Mouse (Mus musculus): ENCODE measurements around the gene Zfp853. TPM values are rescaled to one million over a fixed set of nuclear protein-coding genes. Genes with fewer than 3 reads are reported as not detected.

The Zfp853 gene
- polyA plus RNA-seq, 1 experiment, result 1.2 TPM

- no peaks in the 10 kb centered on the region for H3K4me1 ChIP-seq (ENCODE audit: control insufficient read depth, insufficient read depth, low read length)
- TF ChIP-seq POLR2A (IDR thresholded peaks at IDR 0.05; ENCODE audit: insufficient read depth, low read length) (no peak), EP300 (IDR thresholded peaks at IDR 0.05; ENCODE audit: insufficient read depth, low read depth, low read length) (no peak), CTCF (IDR thresholded peaks at IDR 0.05; ENCODE audit: low read depth, low read length) (no peak)
- peak overlapping the region; percentile 93; the same call in 1 of the 2 replicates for H3K4me3 ChIP-seq (ENCODE audit: low read depth, low read length)
- H3K9ac ChIP-seq (ENCODE audit: low read depth, poor library complexity, severe bottlenecking), result 0 out of 2 replicates have a peak overlapping the region, but pooled peaks have one; percentile 88
- no peaks in the 10 kb centered on the region for H3K9me3 ChIP-seq (replicated peaks; ENCODE audit: control insufficient read depth, insufficient read depth, low read length, poor library complexity, severe bottlenecking)
- no peak overlapping the region for H3K27ac ChIP-seq (ENCODE audit: insufficient read depth, low read length)
- H3K27me3 ChIP-seq (ENCODE audit: control insufficient read depth, insufficient read depth, low read length, poor library complexity, severe bottlenecking), result peaks cover 2% of the 10 kb centered on the region; the same call in 1 of the 2 replicates
- H3K36me3 ChIP-seq (ENCODE audit: control insufficient read depth, insufficient read depth, low read length, poor library complexity, severe bottlenecking), result no peaks in the 10 kb centered on the region
These were observed 24.4 kb downstream of the Zfp853 start for GRCm38 (mm10) chr5:143268985-143269362.

- Histone ChIP-seq H3K9ac (ENCODE audit: low read depth, poor library complexity, severe bottlenecking) (no peak overlapping the region), H3K27me3 (ENCODE audit: control insufficient read depth, insufficient read depth, low read length, poor library complexity, severe bottlenecking) (peaks cover 2% of the 10 kb centered on the region; the same call in 1 of the 2 replicates), H3K9me3 (replicated peaks; ENCODE audit: control insufficient read depth, insufficient read depth, low read length, poor library complexity, severe bottlenecking) (no peaks in the 10 kb centered on the region), H3K36me3 (ENCODE audit: control insufficient read depth, insufficient read depth, low read length, poor library complexity, severe bottlenecking) (no peaks in the 10 kb centered on the region), H3K4me3 (ENCODE audit: low read depth, low read length) (no peak overlapping the region), H3K4me1 (ENCODE audit: control insufficient read depth, insufficient read depth, low read length) (no peaks in the 10 kb centered on the region), H3K27ac (ENCODE audit: insufficient read depth, low read length) (no peak overlapping the region)
- TF ChIP-seq CTCF (IDR thresholded peaks at IDR 0.05; ENCODE audit: low read depth, low read length), result no peak
- no peak for TF ChIP-seq POLR2A (IDR thresholded peaks at IDR 0.05; ENCODE audit: insufficient read depth, low read length)
- no peak for TF ChIP-seq EP300 (IDR thresholded peaks at IDR 0.05; ENCODE audit: insufficient read depth, low read depth, low read length)
These were observed 26.6 kb downstream of the Zfp853 start for GRCm38 (mm10) chr5:143266794-143267193.

GRCm38 (mm10) chr5:143265409-143265808 lies 28.0 kb downstream of the Zfp853 start:
- no peak overlapping the region for H3K4me3 ChIP-seq (ENCODE audit: low read depth, low read length)
- no peaks in the 10 kb centered on the region for H3K36me3 ChIP-seq (ENCODE audit: control insufficient read depth, insufficient read depth, low read length, poor library complexity, severe bottlenecking)
- H3K4me1 ChIP-seq (ENCODE audit: control insufficient read depth, insufficient read depth, low read length), result no peaks in the 10 kb centered on the region
- H3K27ac ChIP-seq (ENCODE audit: insufficient read depth, low read length), result no peak overlapping the region
- no peaks in the 10 kb centered on the region for H3K9me3 ChIP-seq (replicated peaks; ENCODE audit: control insufficient read depth, insufficient read depth, low read length, poor library complexity, severe bottlenecking)
- TF ChIP-seq CTCF (IDR thresholded peaks at IDR 0.05; ENCODE audit: low read depth, low read length), result no peak
- no peak for TF ChIP-seq POLR2A (IDR thresholded peaks at IDR 0.05; ENCODE audit: insufficient read depth, low read length)
- TF ChIP-seq EP300 (IDR thresholded peaks at IDR 0.05; ENCODE audit: insufficient read depth, low read depth, low read length), result no peak
- H3K9ac ChIP-seq (ENCODE audit: low read depth, poor library complexity, severe bottlenecking), result no peak overlapping the region
- H3K27me3 ChIP-seq (ENCODE audit: control insufficient read depth, insufficient read depth, low read length, poor library complexity, severe bottlenecking), result peaks cover 2% of the 10 kb centered on the region; the same call in 1 of the 2 replicates

GRCm38 (mm10) chr5:143264689-143265088 lies 28.7 kb downstream of the Zfp853 start:
- no peaks in the 10 kb centered on the region for H3K9me3 ChIP-seq (replicated peaks; ENCODE audit: control insufficient read depth, insufficient read depth, low read length, poor library complexity, severe bottlenecking)
- no peak for TF ChIP-seq CTCF (IDR thresholded peaks at IDR 0.05; ENCODE audit: low read depth, low read length)
- H3K36me3 ChIP-seq (ENCODE audit: control insufficient read depth, insufficient read depth, low read length, poor library complexity, severe bottlenecking), result no peaks in the 10 kb centered on the region
- no peak overlapping the region for H3K4me3 ChIP-seq (ENCODE audit: low read depth, low read length)
- no peak overlapping the region for H3K27ac ChIP-seq (ENCODE audit: insufficient read depth, low read length)
- no peak overlapping the region for H3K9ac ChIP-seq (ENCODE audit: low read depth, poor library complexity, severe bottlenecking)
- H3K27me3 ChIP-seq (ENCODE audit: control insufficient read depth, insufficient read depth, low read length, poor library complexity, severe bottlenecking), result peaks cover under 1% of the 10 kb centered on the region; the same call in 1 of the 2 replicates
- H3K4me1 ChIP-seq (ENCODE audit: control insufficient read depth, insufficient read depth, low read length), result no peaks in the 10 kb centered on the region

GRCm38 (mm10) chr5:143261636-143262035 lies 31.8 kb downstream of the Zfp853 start:
- TF ChIP-seq EP300 (IDR thresholded peaks at IDR 0.05; ENCODE audit: insufficient read depth, low read depth, low read length) (no peak), POLR2A (IDR thresholded peaks at IDR 0.05; ENCODE audit: insufficient read depth, low read length) (no peak), CTCF (IDR thresholded peaks at IDR 0.05; ENCODE audit: low read depth, low read length) (no peak)
- H3K9me3 ChIP-seq (replicated peaks; ENCODE audit: control insufficient read depth, insufficient read depth, low read length, poor library complexity, severe bottlenecking), result no peaks in the 10 kb centered on the region
- no peak overlapping the region for H3K9ac ChIP-seq (ENCODE audit: low read depth, poor library complexity, severe bottlenecking)
- no peaks in the 10 kb centered on the region for H3K36me3 ChIP-seq (ENCODE audit: control insufficient read depth, insufficient read depth, low read length, poor library complexity, severe bottlenecking)
- no peaks in the 10 kb centered on the region for H3K27me3 ChIP-seq (ENCODE audit: control insufficient read depth, insufficient read depth, low read length, poor library complexity, severe bottlenecking)
- H3K4me3 ChIP-seq (ENCODE audit: low read depth, low read length), result no peak overlapping the region
- no peaks in the 10 kb centered on the region for H3K4me1 ChIP-seq (ENCODE audit: control insufficient read depth, insufficient read depth, low read length)
- H3K27ac ChIP-seq (ENCODE audit: insufficient read depth, low read length), result no peak overlapping the region

GRCm38 (mm10) chr5:143255802-143256201 lies 37.6 kb downstream of the Zfp853 start:
- Histone ChIP-seq H3K4me1 (ENCODE audit: control insufficient read depth, insufficient read depth, low read length) (no peaks in the 10 kb centered on the region), H3K36me3 (ENCODE audit: control insufficient read depth, insufficient read depth, low read length, poor library complexity, severe bottlenecking) (no peaks in the 10 kb centered on the region), H3K9me3 (replicated peaks; ENCODE audit: control insufficient read depth, insufficient read depth, low read length, poor library complexity, severe bottlenecking) (no peaks in the 10 kb centered on the region)

More at GRCm38 (mm10) chr5:143255802-143256201, 37.6 kb downstream of the Zfp853 start:
- Histone ChIP-seq H3K27me3 (ENCODE audit: control insufficient read depth, insufficient read depth, low read length, poor library complexity, severe bottlenecking) (peaks cover 14% of the 10 kb centered on the region), H3K4me3 (ENCODE audit: low read depth, low read length) (no peak overlapping the region), H3K27ac (ENCODE audit: insufficient read depth, low read length) (no peak overlapping the region), H3K9ac (ENCODE audit: low read depth, poor library complexity, severe bottlenecking) (no peak overlapping the region)
- no peak for TF ChIP-seq EP300 (IDR thresholded peaks at IDR 0.05; ENCODE audit: insufficient read depth, low read depth, low read length)
- TF ChIP-seq CTCF (IDR thresholded peaks at IDR 0.05; ENCODE audit: low read depth, low read length), result no peak
- no peak for TF ChIP-seq POLR2A (IDR thresholded peaks at IDR 0.05; ENCODE audit: insufficient read depth, low read length)

All from ES-Bruce4 (cell line).